Mouse (Mus musculus): ENCODE data around the gene BC024978. TPM values are rescaled to one million over a fixed set of nuclear protein-coding genes. Genes with fewer than 3 reads are reported as not detected.

Gene BC024978
- total RNA-seq, 1 experiment from 2014 or later, result 28.0 TPM

- DNase-seq, result no peak
These were observed 17.6 kb upstream of the BC024978 start for GRCm38 (mm10) chr7:27177942-27178323.

GRCm38 (mm10) chr7:27178324-27179216, 17.0 kb upstream of the BC024978 start, which contains the start of gene Rab4b:
Gene Rab4b (minus strand): TSS chr7:27178896.
- DNase-seq, result peak; percentile 98

- DNase-seq, result no peak
These were observed 16.2 kb upstream of the BC024978 start for GRCm38 (mm10) chr7:27179217-27179918.

DNA sequence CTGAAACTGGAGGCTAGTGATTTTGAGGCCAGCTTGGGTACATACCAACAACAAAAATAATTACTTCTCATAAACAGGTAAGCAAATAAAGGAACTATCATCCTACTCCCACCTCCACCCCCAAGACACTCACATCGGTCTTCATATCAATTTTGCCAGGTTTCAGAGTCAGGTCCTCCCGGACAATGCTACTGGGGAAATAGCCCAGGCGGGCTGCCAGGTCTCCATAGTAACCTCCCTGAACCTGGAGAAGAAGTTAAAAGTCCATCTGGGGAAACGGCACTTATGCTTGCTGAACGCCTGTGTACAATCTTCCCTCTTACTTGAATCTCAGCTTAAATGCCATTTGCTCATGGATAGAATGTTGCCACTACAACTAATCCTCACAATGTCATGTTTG, 15.5 kb upstream of the BC024978 start:
- peak; percentile 64 for DNase-seq

- DNase-seq, result no peak
These were observed 14.5 kb upstream of the BC024978 start, which contains the start of the genes Gm21983 and Mia for GRCm38 (mm10) chr7:27180837-27181695. Gene Gm21983 (minus strand): TSS chr7:27181086. Gene Mia (minus strand): TSS chr7:27181157.

DNA sequence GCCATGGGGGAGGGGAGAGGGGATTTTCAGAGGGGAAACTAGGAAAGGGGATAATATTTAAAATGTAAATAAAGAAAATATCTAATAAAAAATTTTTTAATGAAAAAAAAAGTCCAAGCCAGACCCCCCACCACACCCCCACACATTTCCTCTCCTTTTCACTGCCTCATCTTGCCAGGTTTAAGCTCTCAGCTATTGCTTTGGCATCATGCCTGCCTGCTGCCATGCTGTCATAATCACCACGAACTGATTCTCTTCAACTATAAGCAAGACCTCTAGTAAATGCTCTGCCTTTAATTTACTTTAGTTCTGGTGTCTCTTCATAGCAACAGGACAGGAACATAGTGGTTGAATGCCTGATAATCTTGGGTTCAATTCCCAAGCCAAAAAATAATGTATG, 13.1 kb upstream of the BC024978 start:
- no peak for DNase-seq

DNA sequence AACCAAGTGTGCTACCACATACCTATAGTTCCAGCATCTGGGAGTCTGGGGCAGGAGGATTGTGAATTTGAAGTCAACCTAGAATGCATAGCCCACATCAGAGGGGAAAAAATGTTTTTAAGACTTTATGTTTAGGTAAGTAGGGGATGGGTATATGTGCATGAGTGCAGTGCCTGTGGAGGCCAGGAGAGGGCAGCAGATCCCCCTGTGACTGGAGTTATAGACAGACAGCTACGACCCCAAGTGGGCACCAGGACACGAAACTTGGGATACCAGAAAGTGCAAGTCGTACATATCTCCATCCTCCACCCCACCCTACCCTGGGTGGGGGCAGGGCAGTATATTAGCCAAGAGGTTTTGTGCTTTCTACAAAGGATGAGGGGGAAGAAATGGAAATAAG, 10.6 kb upstream of the BC024978 start:
- peak; percentile 48 for DNase-seq

DNA sequence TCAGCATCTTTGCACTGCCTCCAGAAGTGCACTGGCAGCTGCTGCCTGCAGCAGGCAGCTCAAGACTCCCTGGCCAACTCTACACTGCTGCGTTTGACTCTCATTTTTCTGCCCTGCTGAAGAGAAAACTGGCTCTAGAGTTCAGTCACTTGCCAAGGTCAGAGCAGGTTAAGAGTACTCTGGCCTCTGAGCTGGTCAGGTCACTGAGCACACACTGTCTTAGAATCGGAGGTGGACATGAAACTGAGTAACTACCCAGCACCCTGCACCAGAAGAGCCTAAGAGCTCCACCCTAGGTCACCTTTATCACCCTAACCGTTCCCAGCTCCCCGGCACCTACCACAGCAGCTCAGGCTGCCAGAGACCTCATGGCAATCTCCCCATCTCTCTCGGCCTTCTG, 9.6 kb upstream of the BC024978 start:
- no peak for DNase-seq

DNA sequence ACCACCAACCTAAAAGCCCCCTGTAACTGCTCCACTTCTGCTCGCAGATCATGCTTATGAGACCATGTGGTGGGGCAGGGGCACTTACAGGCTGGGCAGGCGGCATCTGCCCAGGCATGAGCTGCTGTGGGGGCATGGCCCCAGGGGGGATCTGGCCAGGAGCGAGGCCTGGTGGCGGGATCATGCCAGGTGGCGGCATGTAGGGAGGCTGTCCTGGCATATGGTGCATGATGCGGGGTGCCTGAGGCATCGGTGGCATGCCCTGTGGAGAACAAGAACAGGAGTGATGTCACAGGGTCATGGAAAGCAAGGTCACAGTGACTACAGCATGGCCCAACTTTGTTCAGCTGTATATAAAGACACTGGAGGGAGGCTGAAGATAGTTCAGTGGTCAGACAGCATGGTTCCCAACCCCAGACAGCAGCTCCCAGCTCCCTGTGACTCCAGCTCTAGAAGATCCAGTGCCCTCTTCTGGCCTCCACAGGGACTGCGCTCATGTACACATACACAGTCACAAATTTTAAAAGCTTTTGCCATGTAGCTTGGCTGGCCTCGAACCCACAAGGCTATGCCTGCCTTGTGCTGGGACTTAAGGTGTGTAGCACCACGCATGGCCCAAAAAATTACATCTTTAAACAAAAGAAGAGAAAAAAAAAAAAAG, 6.2 kb upstream of the BC024978 start:
- no peak for DNase-seq

DNA sequence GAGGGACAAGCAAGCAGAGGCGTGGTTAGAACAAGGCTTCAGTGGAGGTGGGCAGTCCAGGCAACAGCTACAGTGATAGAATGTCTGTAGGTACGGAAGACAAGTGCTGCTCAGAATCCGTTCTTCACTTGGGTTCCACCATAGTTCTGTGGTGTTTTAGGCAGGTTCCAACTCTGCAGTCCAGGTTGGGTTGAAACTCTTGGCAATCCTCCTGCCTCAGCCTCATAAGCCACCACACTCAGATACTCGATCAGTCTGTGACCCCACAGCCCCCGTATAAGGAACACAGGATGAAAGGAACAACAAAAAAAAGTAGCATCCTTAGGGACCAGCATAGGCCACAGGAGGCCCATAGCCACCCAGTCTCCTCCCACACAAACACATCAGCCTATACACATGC, 3.1 kb upstream of the BC024978 start:
- DNase-seq, result no peak

DNA sequence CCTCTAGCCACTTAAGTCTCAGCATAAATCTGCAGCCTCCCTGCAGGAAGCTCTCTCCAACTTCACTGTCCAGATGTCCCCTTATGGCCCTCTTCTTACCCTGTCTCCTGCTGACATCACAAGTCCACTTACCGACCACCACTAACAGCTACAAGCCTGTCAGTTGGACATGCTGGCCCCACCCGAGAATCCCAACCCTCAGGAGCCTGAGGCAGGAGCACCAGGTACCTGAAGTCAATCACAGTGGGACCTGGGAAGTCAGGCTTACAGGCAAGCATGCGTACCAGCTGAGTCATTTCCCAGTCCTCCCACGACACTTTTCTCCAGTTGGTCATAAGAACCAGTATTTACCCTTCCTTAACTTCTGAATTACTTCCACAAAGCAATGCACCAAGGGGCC, 1.9 kb upstream of the BC024978 start:
- DNase-seq, result no peak

- DNase-seq, result no peak
These were observed 1.6 kb downstream of the BC024978 start for GRCm38 (mm10) chr7:27197136-27197535.

DNA sequence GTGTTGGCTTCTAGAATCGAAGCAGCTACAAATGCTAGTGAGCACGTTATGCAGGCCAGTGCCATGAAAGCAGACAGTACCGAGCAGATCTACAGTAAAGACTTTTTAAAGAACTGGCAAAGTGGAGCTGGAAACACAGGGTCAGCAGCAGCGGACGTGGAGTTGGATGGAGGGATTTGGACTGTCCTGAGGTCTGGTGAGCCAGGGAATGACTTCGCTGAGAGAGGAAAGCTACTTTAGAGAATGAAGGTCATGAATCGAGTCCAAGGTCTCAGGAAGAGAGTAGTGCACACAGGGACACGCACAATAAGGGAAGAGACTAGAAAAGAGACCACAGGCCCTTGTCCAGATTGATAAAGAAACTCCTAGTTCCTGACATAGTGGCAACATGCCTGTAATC, 2.1 kb downstream of the BC024978 start:
- DNase-seq, result no peak

DNA sequence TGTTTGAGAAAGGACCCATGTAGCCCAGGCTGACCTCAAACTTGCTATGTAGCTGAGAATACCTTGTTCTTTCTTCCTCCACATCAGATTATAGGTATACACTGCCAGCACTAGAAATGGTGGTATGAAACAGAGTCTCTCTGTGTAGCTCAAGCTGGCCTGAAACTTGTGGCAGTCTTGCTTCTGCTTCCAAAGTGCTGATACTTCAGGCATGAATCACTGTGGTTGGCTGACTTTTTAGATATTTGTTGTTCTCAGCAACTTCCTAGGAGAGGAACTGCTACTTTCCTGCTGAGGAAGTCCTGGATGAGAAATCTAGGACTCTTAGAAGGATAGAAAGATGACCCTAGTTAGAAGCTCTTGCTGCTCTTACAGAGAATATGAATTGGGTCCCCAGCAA, 2.8 kb downstream of the BC024978 start:
- no peak for DNase-seq

DNA sequence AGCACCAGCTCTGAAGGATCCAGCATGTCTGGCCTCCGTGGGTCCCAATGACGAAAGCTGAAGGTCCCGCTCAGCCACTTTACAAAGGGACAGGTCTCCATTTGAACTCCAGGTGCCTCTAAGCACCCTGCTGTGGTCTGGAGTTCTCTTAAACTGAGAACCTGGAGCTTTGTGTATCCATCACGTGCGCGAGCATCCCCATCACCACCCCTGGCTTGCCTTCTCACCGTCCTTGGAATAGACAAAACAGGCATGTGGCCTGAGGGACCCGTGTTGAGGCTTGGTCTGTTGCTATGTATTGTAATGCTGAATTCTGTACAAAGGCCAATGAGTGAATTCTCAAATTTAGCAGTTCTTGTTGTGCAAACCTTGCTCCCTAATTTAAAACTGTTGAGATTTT, 3.2 kb downstream of the BC024978 start:
- DNase-seq, result no peak

- DNase-seq, result no peak
These were observed 8.3 kb downstream of the BC024978 start for GRCm38 (mm10) chr7:27203730-27204449.

- no peak for DNase-seq
These were observed 17.0 kb downstream of the BC024978 start for GRCm38 (mm10) chr7:27212626-27213025.

- DNase-seq, result no peak
These were observed 23.0 kb downstream of the BC024978 start for GRCm38 (mm10) chr7:27218586-27218985.

GRCm38 (mm10) chr7:27219937-27220336, 24.4 kb downstream of the BC024978 start:
- no peak for DNase-seq

DNA sequence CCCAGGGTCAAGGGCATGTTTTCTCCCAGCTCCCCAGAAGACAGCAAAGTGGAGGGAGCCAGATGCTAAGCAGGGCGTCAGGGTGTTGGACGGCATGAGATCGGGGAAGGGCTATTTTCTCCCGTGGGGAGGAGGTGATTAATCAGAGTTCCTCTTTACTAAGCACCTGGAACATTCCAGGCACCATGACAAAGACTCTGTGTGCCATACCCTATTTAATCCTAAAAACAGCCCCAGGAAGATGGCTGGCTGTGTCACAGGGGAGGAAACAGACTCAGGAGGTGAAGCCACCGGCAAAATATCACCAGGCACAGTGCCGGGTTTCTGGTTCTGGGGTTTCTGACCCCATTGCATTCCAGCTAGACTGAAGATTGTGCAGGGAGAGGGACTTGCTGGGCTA, 26.4 kb downstream of the BC024978 start:
- DNase-seq, result no peak

GRCm38 (mm10) chr7:27222538-27222937, 27.0 kb downstream of the BC024978 start:
- DNase-seq, result no peak

Measured in adrenal gland, postnatal 25 days (tissue).